Mouse (Mus musculus): ENCODE results near the gene Zmynd10. TPM values are rescaled to one million over a fixed set of nuclear protein-coding genes. Genes with fewer than 3 reads are reported as not detected.

Gene Zmynd10
- polyA plus RNA-seq, 1 experiment from 2014 or later: 1.6 TPM

DNA sequence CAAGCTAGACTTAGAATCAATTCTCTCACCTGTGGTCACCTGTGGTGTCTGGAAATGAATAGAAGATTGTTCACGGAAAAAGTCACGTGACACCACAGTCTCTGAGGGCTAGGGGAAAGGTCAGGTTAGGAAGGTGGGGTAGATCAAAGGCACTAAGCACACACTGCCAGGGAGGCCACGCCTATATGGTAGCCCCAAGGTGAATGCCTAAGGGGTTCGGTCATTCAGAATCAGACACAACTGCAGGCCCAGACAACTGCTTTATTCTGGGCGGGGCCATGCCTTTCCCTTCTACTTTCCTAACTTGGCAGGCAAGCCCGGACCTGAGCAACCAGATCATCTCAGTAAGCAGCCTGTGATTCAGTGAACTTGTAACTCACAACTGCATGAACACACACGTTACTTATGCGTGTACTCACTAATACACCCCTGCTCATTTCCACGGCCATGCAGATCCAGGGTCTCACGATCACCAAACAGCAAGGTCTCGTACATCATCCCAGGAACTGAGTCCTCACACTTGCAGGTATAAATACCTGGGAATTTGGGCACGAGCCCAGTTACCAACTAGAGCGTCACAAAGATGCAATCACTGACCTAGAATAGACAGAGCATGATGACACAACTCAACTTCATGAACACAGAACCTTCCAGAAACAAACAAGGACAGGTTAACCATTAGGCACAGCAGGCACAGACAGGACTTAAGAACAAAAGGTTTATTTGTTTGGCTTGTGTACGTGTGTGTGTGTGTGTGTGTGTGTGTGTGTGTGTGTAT is 28.7 kb downstream of the Zmynd10 start:
- Histone ChIP-seq H3K4me2 (no peak overlapping the region), H3K4me3 (replicated peaks) (no peak overlapping the region), H3K36me3 (peaks cover 33% of the 10 kb centered on the region), H3K27ac (replicated peaks) (no peak overlapping the region), H3K9me3 (replicated peaks) (no peaks in the 10 kb centered on the region), H3K27me3 (replicated peaks) (no peaks in the 10 kb centered on the region), H3K4me1 (peaks cover 45% of the 10 kb centered on the region), H3K9ac (replicated peaks) (no peak overlapping the region)
- ATAC-seq (ENCODE audit: low FRiP score): no peak
- 87% methylated on average over 14 of the region's 14 CpGs for WGBS

DNA sequence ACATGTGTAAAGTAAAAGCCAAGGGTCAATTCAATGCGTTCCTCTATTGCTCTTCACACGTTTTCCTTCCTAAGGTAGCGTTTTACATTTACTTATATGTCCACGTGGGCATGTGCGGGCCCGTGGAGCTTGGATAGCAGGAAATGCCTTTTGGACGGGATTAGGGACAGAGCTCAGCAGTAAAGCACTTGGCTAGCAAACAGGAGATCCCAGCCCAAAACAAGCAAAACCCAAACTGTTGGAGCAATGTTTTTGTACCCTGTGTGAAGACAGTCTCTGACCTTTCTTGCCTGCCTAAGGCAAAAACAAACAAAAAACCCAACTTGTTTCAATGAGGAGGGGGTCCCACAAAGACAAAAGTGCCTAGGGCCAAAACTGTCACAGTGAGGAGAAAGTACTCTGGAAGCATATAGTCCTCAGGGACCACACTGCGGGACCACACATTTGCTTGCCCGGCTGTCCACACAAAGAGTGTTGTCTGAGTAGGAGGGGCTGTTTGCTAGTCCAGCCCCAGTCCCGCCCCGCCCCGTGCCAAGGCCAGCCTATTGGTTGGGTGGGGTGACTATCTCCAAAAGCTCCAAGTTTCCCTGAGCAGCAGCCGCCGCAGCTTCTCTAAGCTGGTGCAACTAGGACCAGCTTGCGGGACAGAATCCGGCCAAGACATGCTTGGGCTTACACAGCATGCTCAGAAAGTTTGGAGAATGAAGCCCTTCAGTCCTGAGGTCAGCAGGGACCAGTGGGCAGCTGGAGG is 29.4 kb downstream of the Zmynd10 start, which contains the start of gene Hyal1:
Gene Hyal1 (plus strand): TSS at position 571 of the 751 bp plus-strand sequence.
- Histone ChIP-seq H3K36me3 (peaks cover 26% of the 10 kb centered on the region), H3K27me3 (replicated peaks) (no peaks in the 10 kb centered on the region), H3K9ac (replicated peaks) (peak within 1 kb of the TSS; percentile 34), H3K4me1 (peaks cover 45% of the 10 kb centered on the region), H3K9me3 (replicated peaks) (no peaks in the 10 kb centered on the region), H3K4me3 (replicated peaks) (peak within 1 kb of the TSS; percentile 23), H3K4me2 (peak within 1 kb of the TSS; percentile 47), H3K27ac (replicated peaks) (peak within 1 kb of the TSS; percentile 48)
- no peak for ATAC-seq (ENCODE audit: low FRiP score)
- 29% methylated on average over 16 of the region's 16 CpGs for WGBS

DNA sequence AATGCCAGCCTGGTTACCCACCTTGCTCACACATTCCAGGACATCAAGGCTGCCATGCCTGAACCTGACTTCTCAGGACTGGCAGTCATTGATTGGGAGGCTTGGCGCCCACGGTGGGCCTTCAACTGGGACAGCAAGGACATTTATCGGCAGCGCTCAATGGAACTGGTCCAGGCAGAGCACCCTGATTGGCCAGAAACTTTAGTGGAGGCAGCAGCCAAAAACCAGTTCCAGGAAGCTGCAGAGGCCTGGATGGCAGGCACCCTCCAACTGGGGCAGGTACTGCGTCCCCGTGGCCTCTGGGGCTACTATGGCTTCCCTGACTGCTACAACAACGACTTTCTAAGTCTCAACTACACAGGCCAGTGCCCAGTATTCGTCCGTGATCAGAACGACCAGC is 30.8 kb downstream of the Zmynd10 start:
- peaks cover 47% of the 10 kb centered on the region for H3K4me1 ChIP-seq
- H3K27ac ChIP-seq (replicated peaks): no peak overlapping the region
- H3K27me3 ChIP-seq (replicated peaks): no peaks in the 10 kb centered on the region
- no peak overlapping the region for H3K9ac ChIP-seq (replicated peaks)
- H3K4me2 ChIP-seq: no peak overlapping the region
- H3K36me3 ChIP-seq: peaks cover 15% of the 10 kb centered on the region
- no peak for ATAC-seq (ENCODE audit: low FRiP score)
- WGBS: 96% methylated on average over 10 of the region's 10 CpGs
- no peak overlapping the region for H3K4me3 ChIP-seq (replicated peaks)
- H3K9me3 ChIP-seq (replicated peaks): no peaks in the 10 kb centered on the region

DNA sequence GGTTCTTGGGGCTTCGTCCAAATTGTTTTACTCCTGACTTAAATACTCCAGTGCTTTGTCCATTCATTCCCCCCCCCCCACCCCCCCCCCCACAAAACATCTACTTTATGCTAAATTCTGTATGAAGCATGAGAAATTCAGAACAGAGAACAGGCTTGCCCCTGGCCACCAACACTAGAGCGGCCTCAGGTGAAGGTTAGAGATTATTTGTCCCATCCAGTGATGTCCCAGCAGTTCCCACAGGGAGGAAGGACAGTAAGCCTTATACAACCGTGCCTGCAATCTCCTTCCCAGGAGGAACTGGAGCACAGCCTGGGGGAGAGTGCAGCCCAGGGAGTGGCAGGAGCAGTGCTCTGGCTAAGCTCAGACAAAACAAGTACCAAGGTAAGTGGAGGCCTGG is 31.5 kb downstream of the Zmynd10 start, which contains the start of gene Naa80:
Gene Naa80 (plus strand): TSS at position 301 of the 400 bp plus-strand sequence.
- Histone ChIP-seq H3K27ac (replicated peaks) (no peak within 1 kb of the TSS), H3K4me1 (peaks cover 47% of the 10 kb centered on the region), H3K9me3 (replicated peaks) (no peaks in the 10 kb centered on the region), H3K27me3 (replicated peaks) (no peaks in the 10 kb centered on the region), H3K4me3 (replicated peaks) (no peak within 1 kb of the TSS), H3K4me2 (peak within 1 kb of the TSS; percentile 94), H3K9ac (replicated peaks) (peak within 1 kb of the TSS; percentile 14; the same call in 1 of the 2 replicates), H3K36me3 (peaks cover 10% of the 10 kb centered on the region; the same call in 1 of the 2 replicates)
- no peak for ATAC-seq (ENCODE audit: low FRiP score)
- 77% methylated on average over 3 of the region's 3 CpGs for WGBS

DNA sequence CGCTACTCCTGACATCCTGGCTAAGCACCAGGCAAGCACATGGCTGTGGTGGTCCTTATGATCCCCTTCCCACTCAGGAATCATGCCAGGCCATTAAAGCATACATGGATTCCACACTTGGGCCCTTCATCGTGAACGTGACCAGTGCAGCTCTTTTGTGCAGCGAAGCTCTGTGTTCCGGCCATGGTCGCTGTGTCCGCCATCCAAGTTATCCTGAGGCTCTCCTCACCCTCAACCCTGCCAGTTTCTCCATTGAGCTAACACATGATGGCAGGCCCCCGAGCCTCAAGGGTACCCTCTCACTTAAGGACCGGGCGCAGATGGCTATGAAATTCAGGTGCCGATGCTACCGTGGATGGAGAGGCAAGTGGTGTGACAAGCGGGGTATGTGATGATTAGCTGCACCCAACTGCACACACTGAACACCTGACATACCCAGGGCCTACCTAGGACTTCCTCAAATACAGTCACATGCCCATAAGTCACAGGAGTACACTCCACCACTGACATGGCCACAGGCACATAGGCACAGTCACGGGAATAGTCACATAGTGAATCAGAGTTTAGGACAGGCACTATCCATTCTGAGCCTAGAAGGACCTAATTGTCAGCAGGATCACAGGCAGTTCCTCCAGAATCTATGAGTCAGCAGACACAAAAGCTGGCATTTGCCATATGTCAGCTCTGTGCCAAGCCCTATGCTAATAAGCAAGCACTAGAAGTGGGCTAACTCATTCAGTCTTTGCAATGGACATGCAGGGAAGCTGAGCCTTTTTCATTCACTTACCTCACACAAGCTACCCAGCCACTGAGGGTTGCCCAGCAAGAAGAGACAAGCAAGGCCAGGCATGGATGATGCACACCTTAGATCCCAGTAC is 32.2 kb downstream of the Zmynd10 start:
- Histone ChIP-seq H3K4me3 (replicated peaks) (no peak overlapping the region), H3K9ac (replicated peaks) (0 out of 2 replicates have a peak overlapping the region, but pooled peaks have one; percentile 14), H3K36me3 (peaks cover 6% of the 10 kb centered on the region; the same call in 1 of the 2 replicates), H3K9me3 (replicated peaks) (no peaks in the 10 kb centered on the region), H3K27me3 (replicated peaks) (no peaks in the 10 kb centered on the region), H3K4me1 (peaks cover 47% of the 10 kb centered on the region), H3K4me2 (peak overlapping the region; percentile 94), H3K27ac (replicated peaks) (no peak overlapping the region)
- ATAC-seq (ENCODE audit: low FRiP score): no peak
- WGBS: 86% methylated on average over 14 of the region's 14 CpGs

DNA sequence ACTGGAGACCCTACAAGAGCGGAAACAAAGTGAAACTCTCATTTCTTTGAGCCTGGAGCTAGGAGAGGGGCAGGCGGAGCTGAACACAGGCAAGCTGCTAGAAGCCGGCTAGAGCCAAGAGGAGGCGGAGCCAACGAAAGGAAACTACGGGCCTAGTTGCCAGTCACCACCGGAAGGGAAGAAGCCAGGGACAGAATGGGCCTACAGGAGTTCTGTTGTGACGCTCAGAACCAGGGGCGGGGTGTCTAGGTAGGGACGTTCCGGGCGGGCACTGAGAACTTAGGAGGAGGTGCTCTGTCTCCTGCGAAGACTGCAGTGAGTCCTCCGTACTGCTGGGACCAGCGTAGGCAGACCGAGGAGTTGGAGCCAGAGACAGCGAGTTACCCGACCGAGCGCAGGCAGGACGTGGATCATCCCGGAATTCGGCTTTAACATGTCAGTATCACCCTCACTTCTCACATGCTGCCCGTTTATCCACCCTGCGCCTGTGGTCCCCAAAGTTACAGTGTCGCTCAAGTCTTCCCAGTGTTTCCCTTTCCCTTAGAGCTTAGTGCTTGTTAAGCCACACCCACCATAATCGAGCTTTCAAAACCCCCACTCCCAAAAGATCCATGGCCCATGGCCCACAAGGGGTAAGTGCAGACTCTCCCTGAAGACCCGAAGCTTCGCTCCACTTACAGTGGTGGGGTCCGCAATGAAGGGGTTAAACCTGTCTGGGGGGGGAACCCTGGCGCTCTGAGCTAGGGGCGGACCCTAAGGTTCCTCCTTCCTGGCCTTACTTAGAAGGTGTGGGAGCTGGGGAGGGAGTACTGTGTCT is 33.6 kb downstream of the Zmynd10 start, which contains the start of gene Hyal3:
Gene Hyal3 (plus strand): TSS at position 318 of the 817 bp plus-strand sequence.
- WGBS: under 1% methylated on average over 32 of the region's 32 CpGs
- H3K9ac ChIP-seq (replicated peaks): peak within 1 kb of the TSS; percentile 73
- H3K36me3 ChIP-seq: no peaks in the 10 kb centered on the region
- peak within 1 kb of the TSS; percentile 58 for H3K4me3 ChIP-seq (replicated peaks)
- H3K27me3 ChIP-seq (replicated peaks): no peaks in the 10 kb centered on the region
- ATAC-seq (ENCODE audit: low FRiP score): peak; percentile 74
- peak within 1 kb of the TSS; percentile 85 for H3K27ac ChIP-seq (replicated peaks)
- peaks cover 47% of the 10 kb centered on the region for H3K4me1 ChIP-seq
- peak within 1 kb of the TSS; percentile 94 for H3K4me2 ChIP-seq
- H3K9me3 ChIP-seq (replicated peaks): no peaks in the 10 kb centered on the region

DNA sequence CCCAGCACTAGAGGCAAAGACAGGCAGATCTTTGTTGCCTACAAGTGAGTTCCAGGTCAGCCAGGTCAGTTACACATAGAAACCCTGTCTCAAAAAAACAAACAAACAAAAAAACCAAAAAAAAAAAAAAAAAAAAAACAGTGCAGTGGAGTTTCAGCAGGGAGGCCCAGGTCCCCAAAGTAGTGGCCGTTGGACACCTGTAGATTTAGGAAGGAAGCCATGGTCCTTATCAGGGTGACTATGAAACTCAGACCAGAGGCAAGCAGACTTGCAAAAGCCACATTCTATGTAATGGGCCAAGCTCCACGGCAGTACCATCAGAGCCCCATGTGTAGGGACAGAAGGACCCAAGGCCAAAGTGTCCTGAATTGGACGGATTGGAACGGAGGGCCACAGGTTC is 34.5 kb downstream of the Zmynd10 start:
- H3K4me3 ChIP-seq (replicated peaks): peak overlapping the region; percentile 58
- H3K9me3 ChIP-seq (replicated peaks): no peaks in the 10 kb centered on the region
- ATAC-seq (ENCODE audit: low FRiP score): no peak
- no peak overlapping the region for H3K27ac ChIP-seq (replicated peaks)
- no peaks in the 10 kb centered on the region for H3K36me3 ChIP-seq
- peak overlapping the region; percentile 94 for H3K4me2 ChIP-seq
- no peaks in the 10 kb centered on the region for H3K27me3 ChIP-seq (replicated peaks)
- H3K4me1 ChIP-seq: peaks cover 47% of the 10 kb centered on the region
- no peak overlapping the region for H3K9ac ChIP-seq (replicated peaks)
- WGBS: 89% methylated on average over 4 of the region's 4 CpGs

DNA sequence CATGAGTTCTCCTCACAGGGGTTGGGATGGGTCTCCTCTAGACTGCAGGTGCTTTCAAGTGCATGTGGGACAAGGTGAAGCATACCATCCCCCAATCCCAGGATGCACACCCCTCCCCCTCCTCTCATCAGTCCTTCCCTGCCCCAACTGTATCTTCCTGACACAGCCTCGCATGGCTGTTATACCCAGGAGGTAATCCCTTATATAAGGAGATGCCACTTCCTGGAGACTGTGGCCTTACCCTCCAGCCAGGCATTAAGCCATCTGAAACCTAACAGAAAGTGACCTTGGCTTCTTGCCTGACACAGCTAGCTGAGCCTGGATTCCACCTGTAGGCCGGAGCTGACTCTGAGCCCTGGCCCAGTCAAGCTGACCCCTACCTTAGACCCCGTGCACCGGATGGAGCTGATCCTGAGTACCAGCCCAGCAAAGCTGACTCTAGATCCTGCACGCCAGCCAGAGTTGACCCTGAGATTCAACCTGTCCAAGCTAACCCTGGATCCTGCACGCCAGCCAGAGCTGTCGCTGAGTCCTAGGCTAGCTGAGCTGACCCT is 35.5 kb downstream of the Zmynd10 start:
- Histone ChIP-seq H3K36me3 (no peaks in the 10 kb centered on the region), H3K9me3 (replicated peaks) (no peaks in the 10 kb centered on the region), H3K9ac (replicated peaks) (no peak overlapping the region), H3K27ac (replicated peaks) (no peak overlapping the region), H3K27me3 (replicated peaks) (no peaks in the 10 kb centered on the region), H3K4me2 (no peak overlapping the region), H3K4me3 (replicated peaks) (no peak overlapping the region), H3K4me1 (peaks cover 42% of the 10 kb centered on the region)
- 95% methylated on average over 7 of the region's 7 CpGs for WGBS
- no peak for ATAC-seq (ENCODE audit: low FRiP score)

DNA sequence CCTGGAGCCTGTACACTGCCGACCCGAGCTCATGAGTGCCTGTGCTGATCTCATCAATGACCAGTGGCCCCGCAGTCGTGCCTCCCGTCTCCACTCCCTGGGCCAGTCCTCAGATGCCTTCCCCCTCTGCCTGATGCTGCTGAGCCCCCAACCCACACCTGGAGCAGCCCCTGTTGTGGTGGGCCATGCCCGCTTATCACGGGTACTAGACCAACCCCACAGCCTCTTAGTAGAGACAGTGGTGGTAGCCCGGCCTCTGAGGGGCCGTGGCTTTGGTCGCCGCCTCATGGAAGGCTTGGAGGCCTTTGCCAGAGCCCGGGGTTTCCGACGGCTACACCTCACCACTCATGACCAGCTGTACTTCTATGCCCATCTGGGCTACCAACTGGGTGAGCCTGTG is 36.1 kb downstream of the Zmynd10 start:
- H3K27ac ChIP-seq (replicated peaks): no peak overlapping the region
- ATAC-seq (ENCODE audit: low FRiP score): no peak
- H3K27me3 ChIP-seq (replicated peaks): no peaks in the 10 kb centered on the region
- H3K9ac ChIP-seq (replicated peaks): no peak overlapping the region
- H3K4me3 ChIP-seq (replicated peaks): no peak overlapping the region
- 90% methylated on average over 13 of the region's 14 CpGs for WGBS
- H3K4me2 ChIP-seq: no peak overlapping the region
- no peaks in the 10 kb centered on the region for H3K36me3 ChIP-seq
- H3K9me3 ChIP-seq (replicated peaks): no peaks in the 10 kb centered on the region
- peaks cover 42% of the 10 kb centered on the region for H3K4me1 ChIP-seq

DNA sequence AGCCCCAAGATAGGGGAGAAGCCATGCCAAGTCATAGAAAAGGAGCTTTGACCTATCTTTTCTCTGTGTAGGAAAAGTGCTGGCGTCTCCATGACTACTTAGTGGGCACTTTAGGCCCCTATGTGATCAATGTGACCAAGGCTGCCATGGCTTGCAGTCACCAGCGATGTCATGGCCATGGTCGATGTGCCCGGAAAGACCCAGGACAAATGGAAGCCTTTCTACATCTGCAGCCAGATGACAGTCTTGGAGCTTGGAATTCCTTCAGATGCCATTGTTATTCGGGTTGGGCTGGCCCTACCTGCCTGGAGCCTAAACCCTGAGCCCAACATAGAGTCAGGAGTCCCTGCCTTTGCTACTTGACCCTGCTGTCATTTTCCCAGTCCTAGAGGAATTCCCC is 39.4 kb downstream of the Zmynd10 start:
- H3K4me3 ChIP-seq (replicated peaks): no peak overlapping the region
- ATAC-seq (ENCODE audit: low FRiP score): no peak

More for the DNA sequence above, 39.4 kb downstream of the Zmynd10 start:
- Histone ChIP-seq H3K4me2 (no peak overlapping the region), H3K9me3 (replicated peaks) (no peaks in the 10 kb centered on the region), H3K27ac (replicated peaks) (no peak overlapping the region), H3K9ac (replicated peaks) (no peak overlapping the region), H3K36me3 (peaks cover 13% of the 10 kb centered on the region), H3K4me1 (peaks cover 27% of the 10 kb centered on the region), H3K27me3 (replicated peaks) (no peaks in the 10 kb centered on the region)
- WGBS: 91% methylated on average over 5 of the region's 5 CpGs
